Mouse (Mus musculus) CH12.LX (cell line): ENCODE data around the gene Itprid1.

ENCODE experiments used
- EP300 ChIP-seq: IDR thresholded peaks from 2 replicates; pipeline ENCODE4 v1.6.1; 2011; ENCODE audit warnings: low read length, improper control_type of control experiment
- HCFC1 ChIP-seq: IDR thresholded peaks from 2 replicates; pipeline ENCODE4 v1.6.1; 2012; ENCODE audit warnings: low read depth, mild to moderate bottlenecking, inconsistent platforms, low read length, improper control_type of control experiment
- POLR2AphosphoS2 ChIP-seq: IDR thresholded peaks from 2 replicates; pipeline ENCODE4 v1.6.1; 2011; ENCODE audit warnings: low read depth, low read length, improper control_type of control experiment

GRCm38 (mm10) chr6:55792536-55792935 lies 44.2 kb upstream of the Itprid1 start:
- TF ChIP-seq EP300 (no peak), POLR2AphosphoS2 (no peak), HCFC1 (no peak)
